Mouse (Mus musculus) testis, postnatal 14 days (tissue): ENCODE measurements around the gene Sec23ip.

Experiments
- DNase-seq: peaks from one replicate; pipeline ENCODE4 v3.0.0; 2021; ENCODE audit warnings: low spot score

Sec23ip gene

GRCm38 (mm10) chr7:128781846-128782245 lies 37.1 kb downstream of the Sec23ip start:
- DNase-seq: no peak

GRCm38 (mm10) chr7:128790045-128790444 lies 45.3 kb downstream of the Sec23ip start:
- peak; percentile 15 for DNase-seq

GRCm38 (mm10) chr7:128793464-128793863 lies 48.7 kb downstream of the Sec23ip start:
- no peak for DNase-seq

- no peak for DNase-seq
Observed at GRCm38 (mm10) chr7:128824986-128825563, 80.3 kb downstream of the Sec23ip start.

- no peak for DNase-seq
Observed at GRCm38 (mm10) chr7:128832455-128833081, 87.8 kb downstream of the Sec23ip start.

- no peak for DNase-seq
Observed at GRCm38 (mm10) chr7:128833196-128833595, 88.5 kb downstream of the Sec23ip start.
